Mouse (Mus musculus): Measurements from ENCODE around the gene Gm11985.

Gene Gm11985

DNA sequence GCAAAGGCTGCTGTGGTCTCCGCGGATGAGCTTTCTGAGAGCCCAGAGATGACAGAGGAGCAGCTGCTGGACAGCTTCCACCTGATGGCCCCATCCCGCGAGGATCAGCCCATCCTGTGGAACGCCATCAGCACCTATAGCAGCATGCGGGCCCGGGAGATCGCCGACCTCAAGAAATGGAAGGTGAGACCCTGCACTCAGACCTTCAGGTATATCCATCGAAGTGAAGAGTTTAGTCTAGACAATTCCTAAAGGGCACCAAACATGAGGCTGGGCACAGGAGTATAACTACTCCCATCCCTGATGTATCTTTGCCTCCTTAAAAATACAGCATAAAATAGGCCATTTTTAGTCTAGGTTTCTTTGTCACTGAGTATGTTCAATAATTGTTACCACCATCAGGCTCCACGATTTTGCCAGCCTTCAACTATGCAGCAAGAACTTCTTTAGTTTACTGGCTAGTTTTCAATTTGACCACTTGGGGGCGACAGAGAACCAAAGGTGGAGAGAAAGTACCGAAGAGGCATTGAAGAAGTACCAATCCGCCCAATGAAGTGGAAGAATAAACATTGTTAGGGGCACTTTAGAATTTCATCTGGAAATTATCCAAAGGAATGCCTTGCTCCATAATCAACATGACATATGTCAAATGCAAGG is 11.5 kb upstream of the Gm11985 start:
- DNase-seq (ENCODE audit: low spot score), result no peak

DNA sequence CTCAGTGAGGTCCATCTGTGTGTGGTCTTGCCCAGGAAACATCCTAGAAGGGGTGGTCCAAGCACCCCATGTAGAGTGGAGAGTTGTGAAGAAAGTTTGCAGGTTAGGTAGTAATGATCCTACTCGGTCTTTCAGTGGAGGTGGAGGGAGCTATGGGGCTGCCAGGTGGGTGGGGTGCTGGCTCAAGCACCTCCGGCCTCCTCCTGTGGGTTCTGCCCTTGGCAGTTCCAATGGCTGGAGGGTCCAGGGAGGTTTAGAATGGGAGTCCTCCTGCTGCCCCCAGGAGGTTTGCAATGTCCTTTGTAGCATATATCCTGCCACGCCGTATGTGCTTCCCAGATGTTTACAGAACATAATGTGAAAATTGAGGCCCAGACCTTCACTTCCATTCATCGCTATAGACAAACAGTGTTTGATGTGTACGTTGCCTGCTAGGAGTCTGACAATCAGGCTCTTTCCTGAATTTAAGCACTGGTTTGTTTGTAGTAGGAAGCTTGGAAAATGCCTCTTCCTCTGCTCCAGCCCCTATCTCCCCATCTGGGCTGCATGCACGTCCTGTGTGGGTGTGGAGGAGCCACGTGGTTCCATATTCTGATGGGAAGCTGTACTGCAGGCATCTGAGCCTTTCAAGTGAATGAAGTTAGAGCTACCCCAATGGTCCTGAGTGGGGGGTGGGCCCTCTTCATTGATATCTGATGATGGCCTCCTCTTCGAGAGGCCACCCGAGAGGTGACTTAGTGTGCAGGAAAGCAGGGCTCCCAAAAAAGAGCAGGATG is 10.3 kb upstream of the Gm11985 start:
- no peak for DNase-seq (ENCODE audit: low spot score)

- DNase-seq (ENCODE audit: low spot score), result no peak
Observed at GRCm38 (mm10) chr11:7198006-7198405, 9.6 kb upstream of the Gm11985 start.

GRCm38 (mm10) chr11:7197491-7197941 is 9.1 kb upstream of the Gm11985 start, which contains the start of gene Igfbp1:
Gene Igfbp1, plus strand, starts transcription at chr11:7197782.
- no peak for DNase-seq (ENCODE audit: low spot score)

- DNase-seq (ENCODE audit: low spot score), result no peak
Observed at GRCm38 (mm10) chr11:7195312-7195685, 6.9 kb upstream of the Gm11985 start.

DNA sequence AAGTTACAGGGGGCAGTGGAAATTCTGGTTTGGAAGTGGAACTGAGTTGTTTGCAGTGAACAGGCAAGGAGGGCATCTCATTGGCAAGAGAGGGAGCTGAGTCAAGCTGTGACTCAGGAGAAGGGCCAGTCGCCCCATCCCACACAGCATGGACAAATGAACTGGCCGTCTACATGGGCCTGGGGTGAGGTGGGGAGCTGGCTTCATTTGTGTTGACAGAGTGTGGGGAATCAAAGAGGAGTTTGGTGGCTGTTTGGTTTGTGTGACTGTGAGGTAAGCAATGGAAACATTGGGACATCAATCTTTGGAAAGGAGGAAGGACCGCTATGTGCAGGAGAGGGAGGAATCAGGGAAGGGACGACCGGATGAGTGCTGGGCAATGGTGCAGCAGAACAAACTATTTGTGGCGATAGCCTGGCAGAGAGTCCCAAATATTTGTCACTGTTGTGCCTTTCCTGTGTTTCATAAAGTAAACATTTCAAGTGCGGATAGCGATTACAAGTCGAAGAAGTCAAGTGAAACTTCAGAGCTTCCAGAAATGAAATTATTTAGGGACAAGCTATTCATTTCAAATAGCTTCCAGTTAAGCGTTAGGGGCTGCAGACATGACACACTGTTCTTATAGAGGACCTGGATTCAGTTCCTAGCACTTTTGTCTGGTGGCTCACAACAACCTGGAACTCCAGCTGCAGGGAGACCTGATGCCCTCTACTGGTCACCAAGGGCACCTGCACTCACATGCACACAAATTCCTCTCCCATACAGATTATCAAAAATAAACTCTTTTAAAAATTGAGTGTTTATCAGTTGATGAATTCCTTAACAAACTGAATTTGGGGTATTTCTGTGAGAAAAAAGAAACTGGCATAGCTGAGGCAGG is 6.3 kb upstream of the Gm11985 start:
- no peak for DNase-seq (ENCODE audit: low spot score)

- no peak for DNase-seq (ENCODE audit: low spot score)
Observed at GRCm38 (mm10) chr11:7193134-7193533, 4.8 kb upstream of the Gm11985 start.

GRCm38 (mm10) chr11:7192710-7193109 is 4.3 kb upstream of the Gm11985 start:
- no peak for DNase-seq (ENCODE audit: low spot score)

DNA sequence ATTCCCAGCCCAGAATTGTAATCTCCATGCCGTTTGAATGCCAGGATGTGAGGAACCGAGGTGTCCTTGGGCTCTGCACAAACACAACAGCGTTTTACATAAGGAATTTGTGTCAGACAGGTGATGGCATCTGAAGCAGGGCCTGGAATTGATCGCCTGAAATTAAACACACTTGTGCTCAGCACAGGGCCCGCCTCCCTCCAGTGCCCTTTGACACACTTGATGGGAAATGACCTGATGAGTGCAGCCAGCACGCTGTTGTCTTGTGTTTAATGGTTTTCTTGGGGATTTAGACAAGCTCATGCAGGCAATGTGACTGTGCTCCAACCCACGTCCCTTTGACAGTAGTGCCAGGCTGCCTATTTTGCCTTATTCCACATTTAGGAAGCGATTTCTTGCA is 897 bp downstream of the Gm11985 start:
- no peak for DNase-seq (ENCODE audit: low spot score)

- DNase-seq (ENCODE audit: low spot score), result no peak
Observed at GRCm38 (mm10) chr11:7184420-7184819, 3.9 kb downstream of the Gm11985 start.

DNA sequence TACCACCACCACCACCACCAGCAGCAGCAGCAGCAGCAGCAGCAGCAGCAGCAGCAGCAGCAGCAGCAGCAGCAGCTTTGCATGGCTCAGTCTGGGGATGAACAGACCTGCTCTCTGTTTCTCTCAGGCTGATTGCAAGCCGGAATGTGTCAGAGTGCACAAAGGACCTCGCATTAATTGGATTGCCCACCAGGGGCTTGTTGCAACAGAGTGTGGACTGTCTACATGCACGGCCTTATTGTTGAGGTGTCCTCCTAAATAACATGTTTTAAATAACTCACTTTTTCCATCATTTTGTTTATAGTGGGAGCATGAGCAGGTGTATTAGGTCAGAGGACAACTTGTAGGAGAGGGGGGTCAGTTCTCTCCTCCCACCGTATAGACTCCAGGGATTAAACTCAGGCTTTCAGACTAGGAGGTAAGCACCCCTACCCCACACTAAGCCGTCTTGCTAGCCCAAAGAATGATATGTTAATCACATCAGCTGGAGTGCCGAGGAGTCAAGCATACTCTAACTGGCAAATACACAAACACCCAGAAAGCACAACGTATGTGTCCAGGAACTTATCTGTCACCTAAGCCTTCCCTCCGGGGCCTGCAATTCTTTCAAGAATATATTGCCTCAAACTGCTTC is 5.8 kb downstream of the Gm11985 start:
- DNase-seq (ENCODE audit: low spot score), result no peak

DNA sequence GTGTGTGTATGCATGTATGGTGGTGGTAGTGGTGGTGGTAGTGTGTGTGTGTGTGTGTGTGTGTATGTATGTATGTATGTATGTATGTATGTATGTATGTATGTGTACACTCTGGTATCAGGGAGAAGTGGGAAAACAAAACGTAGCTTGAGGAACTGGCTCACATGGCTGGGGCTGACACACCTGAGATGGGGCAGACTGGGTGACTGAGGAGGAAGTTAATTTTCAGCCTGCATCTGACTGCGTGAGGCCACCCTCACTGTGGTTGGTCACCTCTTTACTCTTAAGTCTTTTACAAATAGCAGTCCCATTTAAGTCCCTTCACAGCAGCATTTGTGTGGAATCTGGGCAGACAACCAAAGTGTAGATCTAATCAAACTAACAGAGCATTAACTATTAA is 9.1 kb downstream of the Gm11985 start:
- DNase-seq (ENCODE audit: low spot score), result no peak

GRCm38 (mm10) chr11:7178724-7179123 is 9.6 kb downstream of the Gm11985 start:
- no peak for DNase-seq (ENCODE audit: low spot score)

- no peak for DNase-seq (ENCODE audit: low spot score)
Observed at GRCm38 (mm10) chr11:7173664-7174063, 14.7 kb downstream of the Gm11985 start.

DNA sequence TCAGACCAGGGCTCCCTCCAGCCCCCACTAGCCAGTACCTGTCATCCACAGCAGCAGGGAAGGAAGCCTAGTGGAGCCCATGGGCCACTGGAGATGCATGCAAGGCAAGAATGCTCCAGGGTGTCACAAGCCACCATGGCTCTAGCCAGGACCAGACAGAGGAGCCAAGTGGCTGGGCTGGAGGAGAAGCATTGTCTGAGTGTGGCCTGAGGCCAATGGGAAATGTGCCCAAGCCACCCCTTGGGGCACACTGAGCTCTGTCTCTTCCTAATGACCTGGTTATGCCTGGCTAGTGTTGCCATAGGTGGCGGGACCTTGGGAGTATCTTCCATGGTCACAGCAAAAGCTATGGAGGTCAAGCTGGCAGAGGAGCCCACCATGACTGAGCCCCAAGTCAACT is 18.7 kb downstream of the Gm11985 start:
- no peak for DNase-seq (ENCODE audit: low spot score)

DNA sequence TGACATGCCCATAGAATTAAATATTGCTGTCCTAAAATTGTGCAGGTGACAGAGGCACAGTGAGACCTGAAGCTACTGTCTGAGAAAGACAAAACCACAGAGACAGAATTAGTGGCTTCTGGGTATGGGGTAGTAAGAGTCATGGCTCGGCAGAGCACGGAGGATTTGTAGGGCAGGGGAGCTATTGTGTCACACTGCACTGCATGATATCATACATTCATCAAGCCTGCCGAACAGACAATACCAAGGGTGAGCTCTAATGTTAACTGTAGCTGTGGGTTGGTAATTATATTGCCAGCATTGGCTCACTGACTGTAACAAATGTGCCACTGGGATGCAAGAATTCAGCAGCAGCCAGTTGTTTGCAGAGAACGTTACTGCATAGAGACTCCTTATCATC is 24.0 kb downstream of the Gm11985 start:
- DNase-seq (ENCODE audit: low spot score), result no peak

DNA sequence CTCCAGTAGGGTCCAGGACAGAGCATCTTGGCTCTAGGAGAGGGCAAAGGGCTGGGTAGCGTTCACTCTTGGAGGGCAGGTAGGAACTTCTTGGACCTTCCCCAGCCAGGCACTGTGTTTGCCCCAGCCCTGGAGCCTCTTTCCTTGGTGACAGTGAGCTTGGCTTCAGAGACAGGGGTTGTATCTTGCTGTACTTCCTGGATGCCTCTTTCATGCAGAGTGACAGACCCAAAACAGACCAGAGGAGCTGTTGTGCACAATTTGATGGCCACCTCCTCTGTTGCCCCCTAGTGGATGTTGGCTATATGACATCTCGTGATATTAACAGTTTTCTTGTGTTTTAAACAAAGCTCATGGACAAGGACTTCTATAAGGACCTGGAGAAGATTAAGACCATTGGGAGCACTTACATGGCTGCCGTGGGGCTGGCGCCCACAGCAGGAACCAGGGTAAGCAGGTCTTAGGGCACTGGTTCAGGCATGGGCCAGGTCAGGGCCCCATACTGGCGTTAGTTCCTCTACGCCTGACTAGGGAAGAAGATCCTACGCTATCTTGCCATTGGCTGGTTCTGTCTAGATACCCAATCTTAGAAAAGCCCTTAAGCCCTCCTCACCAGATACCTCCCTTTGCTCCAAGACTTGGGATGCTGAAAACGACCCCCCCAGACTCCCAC is 26.7 kb downstream of the Gm11985 start:
- peak; percentile 24 for DNase-seq (ENCODE audit: low spot score)

- DNase-seq (ENCODE audit: low spot score), result no peak
Observed at GRCm38 (mm10) chr11:7160637-7161101, 27.7 kb downstream of the Gm11985 start.

DNA sequence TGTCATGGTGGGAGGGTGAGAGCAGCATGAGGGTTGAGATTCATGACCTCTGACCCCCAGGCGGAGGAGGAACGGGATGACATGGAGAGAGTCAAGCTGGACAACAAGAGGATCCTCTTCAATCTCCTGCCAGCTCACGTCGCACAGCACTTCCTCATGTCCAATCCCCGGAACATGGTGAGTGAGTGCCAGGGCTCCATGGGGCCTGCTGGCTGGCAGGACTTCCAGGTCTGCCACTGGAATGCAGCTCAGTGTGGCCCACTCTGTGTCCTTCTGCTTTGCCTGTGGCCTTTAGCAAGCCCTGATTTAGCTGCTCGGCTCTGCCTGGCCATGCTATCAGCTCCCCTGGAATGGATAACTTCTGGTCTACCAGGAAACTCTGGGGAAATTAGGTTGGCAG is 28.2 kb downstream of the Gm11985 start:
- DNase-seq (ENCODE audit: low spot score), result no peak

DNA sequence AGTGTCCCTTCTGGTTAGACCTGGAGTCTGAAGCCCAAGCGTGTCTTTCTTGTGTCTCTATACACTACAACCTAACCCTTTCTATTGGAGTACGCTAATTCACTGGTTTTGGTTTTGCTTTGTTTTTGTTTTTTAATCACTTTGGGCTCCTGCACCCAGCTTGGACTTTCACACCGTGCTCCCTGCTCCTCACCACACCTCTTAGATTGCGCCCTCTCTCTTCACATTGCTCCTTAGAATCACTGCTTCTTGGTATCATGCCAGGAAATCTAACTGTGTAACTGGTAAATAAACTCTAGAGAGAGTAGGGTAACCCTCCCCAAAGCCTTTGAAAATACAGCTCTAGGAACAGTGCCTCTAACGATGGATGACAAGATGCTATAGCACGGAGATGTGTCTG is 30.2 kb downstream of the Gm11985 start:
- no peak for DNase-seq (ENCODE audit: low spot score)

DNA sequence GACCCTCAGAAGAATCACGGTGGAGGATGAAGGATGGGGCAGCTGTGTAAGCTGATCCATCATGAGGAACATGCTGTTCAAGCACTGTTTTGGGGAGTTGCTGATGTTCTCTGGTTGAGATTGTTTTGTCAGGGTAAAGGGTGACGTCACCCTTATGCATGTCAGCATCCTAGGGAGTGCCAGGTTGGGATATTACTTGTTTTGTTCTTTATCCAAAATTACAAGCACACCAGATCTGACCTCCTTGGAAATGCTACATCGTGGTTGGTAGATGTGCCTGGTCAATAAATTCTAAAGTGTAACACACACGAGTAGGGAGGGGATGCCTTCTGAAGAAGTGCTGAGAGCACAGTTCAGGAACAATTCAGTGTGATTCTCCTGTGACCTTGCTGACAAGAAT is 31.9 kb downstream of the Gm11985 start:
- DNase-seq (ENCODE audit: low spot score), result no peak

GRCm38 (mm10) chr11:7153081-7153480 is 35.3 kb downstream of the Gm11985 start:
- DNase-seq (ENCODE audit: low spot score), result no peak
